Mouse (Mus musculus): ENCODE data around the gene Mast2. TPM values are rescaled to one million over a fixed set of nuclear protein-coding genes. Genes with fewer than 3 reads are reported as not detected.

Mast2 gene
- 102 and 107 TPM in 2 replicates for polyA plus RNA-seq (2012; rRNA removed)

DNA sequence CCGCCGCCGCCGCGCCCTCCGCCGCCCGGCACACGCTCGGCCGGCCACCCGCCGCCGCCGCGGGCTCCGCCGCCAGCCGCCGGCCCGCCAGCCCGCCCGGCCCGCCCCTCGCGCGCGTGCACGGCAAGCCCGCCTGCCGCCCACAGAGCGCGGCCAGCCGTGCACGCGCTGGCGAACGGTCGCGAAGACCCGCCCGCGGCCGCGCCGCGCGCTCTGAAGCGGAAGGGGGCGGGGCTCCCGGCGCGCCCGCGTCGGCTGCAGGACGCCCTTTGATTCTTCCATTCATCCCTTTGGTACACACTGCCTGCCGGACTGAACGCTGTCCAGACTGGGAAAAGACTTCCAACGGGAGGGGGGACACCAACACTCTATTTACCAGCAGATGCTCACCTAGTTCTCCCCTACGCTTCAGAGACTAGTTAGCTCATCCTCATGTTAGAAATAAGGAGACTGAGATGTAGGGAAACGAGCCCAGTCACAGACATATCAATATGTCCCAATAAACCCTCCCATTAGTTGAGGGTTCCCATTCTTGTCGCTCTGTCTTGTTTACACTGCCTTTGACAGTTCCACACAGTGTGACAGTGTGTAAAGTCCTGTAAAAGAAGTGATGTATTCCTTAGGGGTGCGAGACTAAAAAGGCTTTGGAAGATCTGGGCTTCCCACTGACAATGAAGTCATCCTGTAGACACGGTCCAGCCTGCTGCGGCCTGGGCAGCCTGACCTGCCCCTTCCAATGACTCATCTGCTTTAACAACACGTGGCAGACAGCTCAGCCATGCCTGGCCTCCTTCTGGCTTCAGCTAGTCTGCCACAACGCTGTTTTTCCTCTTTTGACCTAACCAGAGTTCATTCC, at the start of gene Mast2:
TSS of gene Mast2 (minus strand) at position 58 of the 856 bp plus-strand sequence.
- H3K27ac ChIP-seq (ENCODE audit: control insufficient read depth, insufficient read depth, low read depth, low read length), result peak within 1 kb of the TSS; percentile 92
- H3K4me1 ChIP-seq (ENCODE audit: control insufficient read depth, insufficient read depth, low read length), result peaks cover 8% of the 10 kb centered on the region
- TF ChIP-seq POLR2A (IDR thresholded peaks at IDR 0.05; ENCODE audit: control insufficient read depth, low read depth, low read length) (peak; percentile 42), CTCF (IDR thresholded peaks at IDR 0.05; ENCODE audit: control insufficient read depth, insufficient read depth, insufficient replicate concordance, low read depth, low read length) (no peak)
- H3K36me3 ChIP-seq (ENCODE audit: control insufficient read depth, insufficient read depth, low read length), result no peaks in the 10 kb centered on the region
- peak within 1 kb of the TSS; percentile 96 for H3K4me3 ChIP-seq (ENCODE audit: control insufficient read depth, low read depth, low read length)
- H3K27me3 ChIP-seq (ENCODE audit: control insufficient read depth, insufficient read depth, low read length), result no peaks in the 10 kb centered on the region

DNA sequence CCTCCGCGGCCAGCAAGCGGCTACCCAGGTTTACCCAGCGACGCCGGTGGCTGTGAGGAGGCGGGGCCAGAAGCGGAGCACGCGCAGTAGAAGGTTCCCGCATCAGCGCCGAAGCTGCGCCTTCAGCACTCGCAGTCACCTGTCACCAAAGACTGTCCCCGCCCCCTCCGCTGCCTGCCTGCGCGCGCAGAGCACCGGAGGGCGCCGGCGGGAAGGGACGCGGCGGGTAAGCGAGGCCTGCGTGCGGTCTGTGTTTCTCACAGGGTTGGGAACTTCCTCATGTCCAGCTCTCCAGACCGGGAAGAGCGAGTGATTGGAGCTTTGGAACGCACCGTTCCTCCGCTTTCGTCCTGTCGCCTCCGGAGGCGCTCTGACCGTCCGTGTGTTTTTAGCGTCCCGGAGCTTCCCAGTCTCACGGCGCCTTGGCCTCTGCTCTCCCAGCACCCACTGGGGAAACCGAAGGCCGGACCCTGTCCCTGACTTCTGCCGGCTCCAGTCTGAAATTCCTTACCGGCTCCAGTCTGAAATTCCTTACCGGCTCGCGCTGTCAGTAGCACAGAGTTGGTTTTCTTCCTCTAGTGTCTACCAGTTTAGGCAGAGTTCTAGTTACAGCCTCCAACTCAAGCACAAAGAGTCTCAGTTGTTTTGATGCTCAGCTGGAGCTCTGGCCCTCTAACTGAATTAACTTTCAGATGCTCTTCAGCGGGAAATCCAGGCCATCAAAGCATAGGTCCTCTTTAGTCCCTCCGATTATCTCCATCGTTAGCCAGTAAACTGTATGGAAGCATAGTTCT, 43.6 kb upstream of the Mast2 start, which contains the start of gene Ipp:
TSS of gene Ipp (plus strand) at position 125 of the 794 bp plus-strand sequence.
- Histone ChIP-seq H3K27me3 (ENCODE audit: control insufficient read depth, insufficient read depth, low read length) (no peaks in the 10 kb centered on the region), H3K36me3 (ENCODE audit: control insufficient read depth, insufficient read depth, low read length) (no peaks in the 10 kb centered on the region), H3K27ac (ENCODE audit: control insufficient read depth, insufficient read depth, low read depth, low read length) (peak within 1 kb of the TSS; percentile 96), H3K4me1 (ENCODE audit: control insufficient read depth, insufficient read depth, low read length) (peaks cover 5% of the 10 kb centered on the region; the same call in 1 of the 2 replicates), H3K4me3 (ENCODE audit: control insufficient read depth, low read depth, low read length) (peak within 1 kb of the TSS; percentile 90)
- TF ChIP-seq CTCF (IDR thresholded peaks at IDR 0.05; ENCODE audit: control insufficient read depth, insufficient read depth, insufficient replicate concordance, low read depth, low read length), result 0 out of 2 replicates have a peak, but pooled peaks have one; percentile 14
- TF ChIP-seq POLR2A (IDR thresholded peaks at IDR 0.05; ENCODE audit: control insufficient read depth, low read depth, low read length), result peak; percentile 99

DNA sequence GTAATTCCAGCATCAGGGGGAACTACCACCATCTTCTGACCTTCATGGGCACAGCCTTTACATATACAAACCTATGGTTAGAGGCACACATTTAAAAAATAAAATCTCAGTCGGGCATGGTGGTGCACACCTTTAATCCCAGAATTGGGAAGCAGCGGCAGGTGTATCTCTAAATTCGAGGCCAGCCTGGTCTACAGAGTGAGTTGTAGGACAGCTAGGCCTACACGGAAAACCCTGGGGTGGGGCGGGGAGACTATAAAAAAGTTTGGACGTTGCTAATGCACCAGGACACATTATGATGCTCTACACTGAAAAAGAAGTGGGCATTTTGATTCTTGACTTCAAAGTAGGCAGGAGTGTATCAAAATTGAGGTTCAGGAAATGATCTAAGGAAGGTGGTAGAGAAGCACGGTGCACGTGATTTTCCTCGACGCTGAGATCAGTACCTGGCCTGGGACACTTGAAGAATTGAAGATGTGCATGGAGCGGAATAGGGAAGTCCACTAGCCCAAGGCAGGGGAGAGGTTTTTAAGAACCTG, 43.0 kb upstream of the Mast2 start:
- Histone ChIP-seq H3K36me3 (ENCODE audit: control insufficient read depth, insufficient read depth, low read length) (no peaks in the 10 kb centered on the region), H3K27me3 (ENCODE audit: control insufficient read depth, insufficient read depth, low read length) (no peaks in the 10 kb centered on the region), H3K27ac (ENCODE audit: control insufficient read depth, insufficient read depth, low read depth, low read length) (peak overlapping the region; percentile 77), H3K4me3 (ENCODE audit: control insufficient read depth, low read depth, low read length) (peak overlapping the region; percentile 90), H3K4me1 (ENCODE audit: control insufficient read depth, insufficient read depth, low read length) (peaks cover 5% of the 10 kb centered on the region; the same call in 1 of the 2 replicates)
- TF ChIP-seq POLR2A (IDR thresholded peaks at IDR 0.05; ENCODE audit: control insufficient read depth, low read depth, low read length) (no peak), CTCF (IDR thresholded peaks at IDR 0.05; ENCODE audit: control insufficient read depth, insufficient read depth, insufficient replicate concordance, low read depth, low read length) (no peak)

DNA sequence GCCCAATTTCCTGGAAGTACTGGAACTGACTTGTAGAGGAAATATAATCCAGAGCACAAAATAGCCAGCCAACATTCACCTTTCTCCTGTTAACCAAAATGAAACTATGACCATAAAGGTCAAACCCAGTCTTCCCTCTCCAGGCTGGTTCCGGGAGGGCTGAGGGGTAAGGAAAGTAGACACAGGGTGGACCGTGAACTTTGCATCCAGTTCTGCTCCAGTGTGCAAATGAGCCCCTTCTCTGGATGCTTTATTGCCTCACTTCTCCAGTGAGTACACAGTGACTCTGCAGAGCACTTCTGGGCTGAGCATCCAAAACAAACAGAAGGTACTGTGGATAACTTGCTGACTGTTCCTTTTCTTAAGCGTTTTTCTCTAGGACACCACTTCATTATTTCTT, 36.0 kb upstream of the Mast2 start:
- H3K27me3 ChIP-seq (ENCODE audit: control insufficient read depth, insufficient read depth, low read length), result no peaks in the 10 kb centered on the region
- no peaks in the 10 kb centered on the region for H3K36me3 ChIP-seq (ENCODE audit: control insufficient read depth, insufficient read depth, low read length)
- no peak overlapping the region for H3K4me3 ChIP-seq (ENCODE audit: control insufficient read depth, low read depth, low read length)
- H3K4me1 ChIP-seq (ENCODE audit: control insufficient read depth, insufficient read depth, low read length), result no peaks in the 10 kb centered on the region
- TF ChIP-seq CTCF (IDR thresholded peaks at IDR 0.05; ENCODE audit: control insufficient read depth, insufficient read depth, insufficient replicate concordance, low read depth, low read length) (no peak), POLR2A (IDR thresholded peaks at IDR 0.05; ENCODE audit: control insufficient read depth, low read depth, low read length) (no peak)
- H3K27ac ChIP-seq (ENCODE audit: control insufficient read depth, insufficient read depth, low read depth, low read length), result no peak overlapping the region

DNA sequence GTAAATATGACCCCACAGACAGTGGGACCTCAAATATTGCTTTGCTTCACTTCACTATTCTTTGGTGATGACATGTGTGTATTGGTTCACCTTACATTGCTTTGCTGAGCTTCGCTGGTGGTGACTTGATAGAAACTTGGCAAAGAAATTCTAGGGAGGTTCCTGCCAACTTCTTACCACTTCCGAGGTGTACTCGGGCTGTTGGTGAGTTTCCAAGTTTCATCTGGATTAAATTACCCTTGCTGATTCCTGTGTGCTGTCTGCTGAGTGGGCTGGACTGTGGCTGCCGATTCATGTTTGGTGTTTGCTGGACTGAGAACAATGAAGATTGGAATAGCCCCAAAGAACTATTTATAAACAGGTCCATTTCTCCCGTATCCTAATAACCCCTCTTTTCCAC, 29.7 kb upstream of the Mast2 start:
- no peak overlapping the region for H3K4me3 ChIP-seq (ENCODE audit: control insufficient read depth, low read depth, low read length)
- no peak overlapping the region for H3K27ac ChIP-seq (ENCODE audit: control insufficient read depth, insufficient read depth, low read depth, low read length)
- TF ChIP-seq CTCF (IDR thresholded peaks at IDR 0.05; ENCODE audit: control insufficient read depth, insufficient read depth, insufficient replicate concordance, low read depth, low read length) (no peak), POLR2A (IDR thresholded peaks at IDR 0.05; ENCODE audit: control insufficient read depth, low read depth, low read length) (no peak)
- H3K36me3 ChIP-seq (ENCODE audit: control insufficient read depth, insufficient read depth, low read length), result no peaks in the 10 kb centered on the region
- no peaks in the 10 kb centered on the region for H3K27me3 ChIP-seq (ENCODE audit: control insufficient read depth, insufficient read depth, low read length)
- no peaks in the 10 kb centered on the region for H3K4me1 ChIP-seq (ENCODE audit: control insufficient read depth, insufficient read depth, low read length)

DNA sequence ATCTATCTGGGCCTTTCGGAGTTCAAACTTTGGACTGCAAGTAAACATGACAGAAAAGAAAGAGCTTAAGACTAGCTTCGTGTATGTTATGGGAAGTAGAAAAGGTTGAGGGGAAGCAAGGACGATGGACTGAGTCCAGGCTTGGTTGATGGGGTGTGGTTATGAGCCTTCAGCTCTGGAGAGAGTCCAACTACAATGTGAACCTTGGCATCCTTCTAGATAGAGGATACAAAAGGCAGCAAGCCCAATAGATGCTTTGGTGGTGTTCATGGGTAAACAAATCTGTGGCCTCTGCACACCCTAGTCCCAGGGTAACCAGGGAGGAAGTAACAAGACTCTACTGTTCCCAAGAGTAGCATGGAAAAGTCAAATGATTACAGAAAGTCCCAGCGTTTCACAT, 28.5 kb upstream of the Mast2 start:
- Histone ChIP-seq H3K4me3 (ENCODE audit: control insufficient read depth, low read depth, low read length) (no peak overlapping the region), H3K27ac (ENCODE audit: control insufficient read depth, insufficient read depth, low read depth, low read length) (no peak overlapping the region), H3K4me1 (ENCODE audit: control insufficient read depth, insufficient read depth, low read length) (no peaks in the 10 kb centered on the region), H3K36me3 (ENCODE audit: control insufficient read depth, insufficient read depth, low read length) (no peaks in the 10 kb centered on the region), H3K27me3 (ENCODE audit: control insufficient read depth, insufficient read depth, low read length) (no peaks in the 10 kb centered on the region)
- TF ChIP-seq CTCF (IDR thresholded peaks at IDR 0.05; ENCODE audit: control insufficient read depth, insufficient read depth, insufficient replicate concordance, low read depth, low read length) (no peak), POLR2A (IDR thresholded peaks at IDR 0.05; ENCODE audit: control insufficient read depth, low read depth, low read length) (no peak)

DNA sequence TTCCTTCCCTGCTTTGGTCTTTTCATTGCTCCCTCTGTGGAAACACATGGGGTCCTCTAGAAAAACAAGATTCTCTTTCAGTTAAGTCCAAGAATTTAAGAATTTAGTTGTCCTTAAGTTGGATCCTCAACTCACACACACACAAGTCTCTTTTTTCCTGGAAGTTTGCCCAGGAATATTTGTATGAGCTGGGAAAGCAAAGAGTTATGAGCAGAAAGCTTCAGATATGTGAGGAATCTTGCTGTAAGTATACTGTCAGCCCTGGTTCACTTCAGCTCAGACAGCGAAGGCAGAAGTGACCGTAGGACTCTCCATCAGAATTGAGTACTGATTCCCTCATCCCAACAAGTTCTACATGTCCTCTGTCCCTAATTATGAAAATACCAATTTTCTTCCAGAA, 27.9 kb upstream of the Mast2 start:
- Histone ChIP-seq H3K4me1 (ENCODE audit: control insufficient read depth, insufficient read depth, low read length) (no peaks in the 10 kb centered on the region), H3K4me3 (ENCODE audit: control insufficient read depth, low read depth, low read length) (no peak overlapping the region), H3K27me3 (ENCODE audit: control insufficient read depth, insufficient read depth, low read length) (no peaks in the 10 kb centered on the region), H3K36me3 (ENCODE audit: control insufficient read depth, insufficient read depth, low read length) (no peaks in the 10 kb centered on the region), H3K27ac (ENCODE audit: control insufficient read depth, insufficient read depth, low read depth, low read length) (no peak overlapping the region)
- TF ChIP-seq POLR2A (IDR thresholded peaks at IDR 0.05; ENCODE audit: control insufficient read depth, low read depth, low read length), result no peak
